Mouse (Mus musculus): ENCODE data around the gene Fermt3.
"Not testable (repeated sequence)": the region's sequence is repeated elsewhere in the genome, so short reads cannot be mapped to it uniquely, and the experiment has no call there.

The Fermt3 gene

DNA sequence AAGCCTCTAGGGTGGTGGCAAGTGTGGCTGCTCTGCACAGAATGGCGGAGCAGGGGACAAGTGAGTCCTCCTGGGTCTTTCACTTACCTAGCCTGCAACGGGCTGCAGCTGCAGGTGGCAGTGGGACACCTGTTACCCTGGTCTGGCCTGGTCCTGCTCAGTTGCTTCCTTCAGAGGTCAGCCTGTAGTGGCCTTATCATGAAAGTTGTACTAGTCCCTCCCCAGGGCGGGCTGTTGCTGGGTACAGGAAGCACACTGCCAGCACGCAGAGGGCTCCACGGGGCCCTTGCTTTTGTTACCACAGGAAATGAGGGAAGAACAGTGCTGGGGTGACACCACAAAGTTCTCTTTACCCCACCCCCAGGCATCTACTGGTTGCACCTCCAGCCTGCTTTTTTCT lies at the start of gene Fermt3:
Gene Fermt3 (minus strand): TSS at position 279 of the 400 bp plus-strand sequence.
- DNase-seq = no peak

DNA sequence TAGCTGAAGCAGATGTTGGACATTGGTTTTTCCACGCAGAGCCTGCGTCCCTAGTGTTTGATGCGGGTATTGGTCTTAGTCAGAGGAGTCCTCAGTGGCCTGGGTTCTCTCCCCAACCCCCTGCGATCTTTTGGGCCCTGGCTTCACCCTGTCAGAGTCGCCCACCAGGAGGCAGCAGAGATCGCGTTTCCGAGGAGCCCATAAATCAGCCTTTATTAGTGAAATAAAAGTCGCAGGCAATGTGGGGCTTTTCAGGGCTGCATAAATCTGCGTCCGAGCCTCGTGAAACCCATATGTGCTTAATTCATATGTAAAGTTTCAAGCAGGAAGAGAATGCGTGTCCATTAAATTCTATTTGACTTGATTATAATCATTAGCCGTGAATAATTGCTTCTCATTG lies 48.9 kb upstream of the Fermt3 start:
- peak; percentile 84 for DNase-seq

DNA sequence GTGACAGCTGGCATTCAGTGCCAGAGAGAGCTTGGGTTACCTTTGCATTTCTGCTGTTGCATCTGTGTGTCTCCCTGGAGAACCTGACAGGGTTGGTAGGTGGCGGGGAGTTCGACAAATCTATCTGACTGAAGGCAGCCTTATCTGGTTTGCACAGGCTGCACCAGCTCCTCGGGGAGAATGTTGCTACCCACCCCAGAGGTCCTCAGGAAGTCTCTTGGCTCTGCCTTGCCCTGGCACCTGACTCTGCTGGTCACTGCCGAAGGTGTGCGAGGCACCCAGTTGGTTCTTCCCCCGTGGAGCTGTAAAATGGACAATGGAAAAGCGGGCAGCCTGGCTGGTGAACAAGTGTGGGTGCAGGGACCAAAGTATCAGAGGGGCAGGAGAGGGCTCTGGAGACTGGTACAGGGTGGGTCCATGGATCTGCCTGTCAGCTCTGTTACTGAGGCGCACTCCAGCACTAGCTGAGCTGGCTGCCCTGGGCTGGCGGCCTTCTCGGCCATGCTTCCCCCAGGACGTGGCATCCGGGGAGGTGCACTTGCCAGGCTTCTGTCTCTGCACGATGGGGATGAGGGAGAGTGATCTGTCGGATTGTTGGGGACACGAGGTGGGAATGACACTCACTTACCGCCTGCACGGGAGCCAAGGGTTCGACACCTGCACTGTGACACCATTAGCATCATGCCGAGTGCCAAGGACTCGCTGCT lies 48.2 kb upstream of the Fermt3 start:
- DNase-seq = no peak

DNA sequence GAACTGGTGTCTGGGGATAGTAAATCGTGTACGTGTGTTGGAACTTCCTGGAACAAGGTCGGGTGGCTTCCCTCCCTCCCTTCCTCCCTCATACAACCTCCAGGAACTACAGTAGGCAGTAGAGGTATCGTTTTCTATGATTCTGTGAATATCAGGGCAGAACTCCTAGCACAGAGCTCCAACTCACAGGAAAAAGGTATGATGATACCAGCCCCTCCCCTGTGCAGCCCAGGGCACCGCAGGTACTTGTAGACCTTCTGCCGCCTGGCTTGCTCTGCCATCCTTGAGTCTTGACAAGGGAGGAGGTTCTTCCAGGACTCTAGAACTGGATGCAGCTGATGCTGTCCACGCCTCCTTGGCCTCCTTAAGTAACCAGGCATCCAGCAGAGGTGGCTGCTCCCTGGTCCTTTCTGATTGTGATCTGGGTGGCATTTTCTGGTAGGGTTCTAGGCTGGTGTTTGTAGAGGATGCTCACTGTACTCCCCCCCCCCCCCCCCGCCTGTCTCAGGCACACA lies 47.6 kb upstream of the Fermt3 start:
- DNase-seq = no peak

DNA sequence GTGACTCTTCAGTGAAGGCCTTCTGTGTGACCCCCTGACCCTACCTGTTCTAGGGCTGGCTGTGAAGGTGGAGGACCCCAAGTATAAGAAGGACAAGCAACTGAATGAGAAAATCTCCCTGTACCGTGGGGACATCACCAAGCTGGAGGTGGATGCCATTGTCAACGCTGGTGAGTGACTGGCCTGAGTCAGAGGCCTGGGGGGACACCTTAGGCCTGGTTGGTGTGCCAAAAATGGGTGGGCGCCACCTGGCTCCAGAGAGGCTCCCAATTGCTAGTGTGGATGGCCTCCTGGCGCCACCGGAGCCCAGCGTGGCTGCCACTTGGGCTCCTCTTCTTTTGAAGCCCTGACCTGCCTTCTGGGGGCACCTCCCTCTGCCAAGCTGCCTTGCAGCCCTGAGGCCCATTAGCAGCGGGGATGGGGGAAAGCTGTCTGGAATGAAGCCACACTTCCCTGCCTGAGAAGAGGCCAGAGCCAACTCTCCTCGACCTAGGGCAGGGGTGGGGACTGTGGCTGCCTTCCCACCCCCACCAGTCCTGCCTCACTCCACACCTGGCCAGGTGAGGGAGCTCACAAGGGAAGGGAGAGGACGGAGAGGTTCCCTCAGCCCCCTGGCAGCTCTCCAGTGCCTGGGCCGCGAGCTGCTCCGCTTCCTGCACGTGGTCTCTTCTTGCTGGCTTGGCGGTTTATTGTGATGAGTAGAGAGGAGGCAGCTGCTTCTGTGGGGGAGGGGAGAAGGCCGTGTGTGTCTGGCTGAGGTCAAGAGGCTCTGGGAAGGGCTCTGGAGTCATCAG lies 47.0 kb upstream of the Fermt3 start:
- peak; percentile 86 for DNase-seq

DNA sequence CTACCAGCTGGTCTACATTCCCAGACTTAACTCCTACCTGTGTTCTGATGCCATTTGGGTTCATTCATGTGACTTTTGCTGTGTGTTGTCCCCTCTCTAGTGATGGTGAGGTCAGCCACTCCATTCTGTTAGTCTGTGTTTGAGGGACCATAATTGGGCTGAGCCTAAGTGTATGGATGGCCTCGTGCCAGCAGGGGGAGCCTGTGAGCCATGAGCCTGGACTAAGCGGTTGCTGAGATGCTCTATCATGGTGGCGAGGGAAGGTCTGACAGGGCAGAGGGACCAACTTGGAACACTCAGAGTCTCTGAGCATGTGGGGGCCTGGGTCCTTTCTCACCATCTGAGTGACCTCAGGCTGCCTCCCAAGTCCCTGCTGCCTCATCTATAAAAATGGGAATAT lies 45.3 kb upstream of the Fermt3 start:
- DNase-seq = peak; percentile 87

DNA sequence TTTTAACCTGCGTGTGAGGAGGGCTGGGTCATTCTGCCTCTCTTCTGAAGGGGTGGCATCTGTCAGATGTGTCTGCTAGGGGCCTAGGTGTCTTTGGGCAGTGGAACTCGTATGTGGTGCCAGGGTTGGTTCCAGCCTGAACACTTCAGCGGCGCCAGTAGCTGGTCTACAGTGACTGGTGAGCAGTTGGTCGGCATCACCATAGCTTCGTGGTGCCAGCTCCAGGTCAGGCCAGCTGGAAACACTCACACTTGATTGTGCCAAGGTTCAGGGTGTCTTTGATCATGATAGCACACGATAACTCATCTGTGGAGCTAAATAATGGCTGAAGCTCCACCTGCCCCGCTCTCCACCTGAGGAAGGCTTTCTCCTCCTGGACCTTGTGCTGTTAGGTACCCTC lies 43.6 kb upstream of the Fermt3 start:
- no peak for DNase-seq

DNA sequence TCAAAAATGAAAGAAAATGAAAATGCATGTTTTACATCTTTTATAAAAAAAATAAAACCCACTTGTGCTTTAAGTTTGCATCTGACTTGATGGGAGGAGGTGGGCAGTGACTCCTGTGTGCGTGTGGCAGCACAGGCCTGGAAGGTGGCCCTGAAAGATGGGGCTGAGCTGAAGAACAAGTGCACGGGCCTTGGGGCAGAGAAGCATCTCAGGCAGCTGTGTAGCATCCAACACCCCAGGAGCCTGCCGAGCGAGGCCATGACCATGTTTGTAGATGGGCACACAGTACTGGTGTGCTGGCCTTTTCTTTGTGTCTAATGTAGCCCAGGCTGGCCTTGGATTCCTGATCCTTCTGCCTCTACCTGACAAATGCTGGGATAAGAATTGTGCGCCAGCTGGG lies 42.8 kb upstream of the Fermt3 start:
- no peak for DNase-seq

DNA sequence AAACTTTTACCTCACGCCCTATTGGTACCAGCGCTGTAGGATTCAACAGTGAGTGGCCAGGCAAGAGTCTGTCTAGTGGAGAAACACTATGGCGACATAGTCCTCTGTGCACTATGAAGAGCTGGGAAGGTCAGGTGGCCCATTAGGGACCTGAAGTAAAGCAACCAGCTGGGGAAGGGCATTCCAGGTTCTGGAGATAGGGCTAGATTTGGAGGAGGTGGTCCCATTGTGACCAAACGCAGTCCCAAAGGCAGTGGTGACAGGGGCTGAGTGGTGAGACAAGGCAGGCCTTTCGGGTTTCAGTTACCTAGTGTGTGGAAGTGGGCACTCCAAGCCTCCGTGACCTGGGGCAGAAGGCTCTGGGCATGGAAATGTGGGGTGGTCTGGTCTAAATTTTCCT lies 39.3 kb upstream of the Fermt3 start:
- DNase-seq = no peak

DNA sequence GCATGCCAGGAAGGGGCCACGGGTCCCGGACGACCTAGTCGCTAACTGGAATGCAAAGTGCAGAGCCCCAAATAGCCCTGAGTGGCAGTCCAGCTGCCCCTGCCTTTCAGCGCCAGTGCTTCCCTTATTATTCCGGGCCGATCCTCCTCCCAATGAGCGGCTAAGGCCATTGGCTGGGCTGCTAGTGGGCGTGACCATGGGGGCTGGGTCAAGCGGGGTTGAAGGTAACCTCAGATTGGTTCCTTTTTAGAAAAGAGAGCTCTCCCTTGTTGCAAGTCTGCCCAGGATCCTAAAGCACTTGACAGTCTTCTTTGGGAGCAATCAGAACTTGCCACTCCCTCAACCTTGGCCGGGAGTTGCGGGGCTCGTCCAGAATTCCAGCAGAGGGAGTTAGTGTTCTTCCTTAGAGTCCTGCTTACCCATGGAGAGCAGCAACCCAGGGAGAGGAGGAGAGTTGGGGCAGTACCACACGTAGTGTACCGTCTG lies 38.5 kb upstream of the Fermt3 start:
- peak; percentile 91 for DNase-seq

DNA sequence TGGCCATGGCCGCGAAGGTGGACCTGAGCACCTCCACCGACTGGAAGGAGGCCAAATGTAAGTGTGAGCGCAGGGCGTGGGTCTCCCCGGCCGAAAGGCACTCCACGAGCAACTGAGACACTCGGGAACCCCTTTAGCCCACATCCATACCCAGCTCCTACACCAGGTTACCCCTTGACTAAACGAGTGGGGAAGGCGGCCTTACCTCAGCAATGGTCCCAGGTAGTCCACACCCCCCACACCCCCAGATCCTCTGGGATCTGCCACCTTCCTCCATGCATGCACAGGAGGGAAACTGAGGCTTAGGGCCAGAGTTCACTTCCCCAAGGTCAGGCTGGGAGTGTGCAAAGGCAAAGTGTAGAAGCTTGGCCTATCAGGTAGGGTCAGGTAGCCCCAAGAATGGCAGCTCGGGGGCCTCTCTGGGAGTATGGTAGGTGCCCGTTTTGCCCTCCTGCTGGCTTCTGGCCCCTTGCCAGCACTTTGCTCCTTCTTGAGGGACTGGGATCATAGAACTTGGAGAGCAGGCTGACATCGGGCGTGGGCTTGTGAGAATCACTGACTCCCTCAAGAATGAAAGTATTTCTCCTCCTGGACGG lies 38.0 kb upstream of the Fermt3 start:
- no peak for DNase-seq

DNA sequence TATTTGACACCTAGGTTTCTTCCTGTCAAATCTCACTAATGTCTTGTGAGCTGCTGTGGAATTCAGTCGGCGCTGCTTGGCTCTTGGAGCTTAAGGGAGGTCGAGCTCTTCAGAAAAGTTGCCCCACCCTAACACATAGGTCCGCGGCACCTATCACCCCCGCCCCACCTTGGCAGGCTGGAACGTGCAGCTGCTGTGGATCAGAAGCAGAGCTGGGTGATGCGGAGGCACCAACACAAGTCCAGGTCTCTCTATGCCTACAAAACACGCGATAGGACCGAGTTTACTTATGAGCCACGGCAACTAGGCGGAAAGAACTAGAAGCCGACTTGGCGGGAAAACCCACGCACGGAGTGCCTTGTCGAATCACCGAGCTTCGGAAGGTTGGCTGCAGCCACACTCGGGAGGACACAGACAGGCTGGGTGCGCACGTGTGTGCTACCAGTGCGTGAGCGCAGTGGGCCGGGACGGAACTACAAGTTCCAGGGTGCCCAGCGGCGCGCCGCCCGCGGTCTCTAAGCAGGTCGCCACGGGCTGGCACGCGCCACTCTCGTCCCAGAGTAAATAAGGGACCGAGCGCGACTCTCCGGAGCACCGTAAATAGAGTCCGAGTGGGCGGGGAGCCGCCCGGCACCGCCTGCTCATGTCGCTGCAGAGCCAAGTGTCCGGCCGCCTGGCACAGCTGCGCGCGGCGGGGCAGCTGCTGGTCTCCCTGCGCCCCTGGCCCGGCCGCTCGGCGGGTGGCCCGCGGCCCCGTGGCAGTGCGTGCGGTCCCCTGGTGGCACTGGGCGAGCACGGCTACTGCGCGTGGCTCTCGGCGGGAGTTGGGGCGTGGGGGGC lies 37.2 kb upstream of the Fermt3 start, which contains the start of gene Macrod1:
Gene Macrod1 (plus strand): TSS at position 563 of the 840 bp plus-strand sequence.
- DNase-seq = peak; percentile 88

DNA sequence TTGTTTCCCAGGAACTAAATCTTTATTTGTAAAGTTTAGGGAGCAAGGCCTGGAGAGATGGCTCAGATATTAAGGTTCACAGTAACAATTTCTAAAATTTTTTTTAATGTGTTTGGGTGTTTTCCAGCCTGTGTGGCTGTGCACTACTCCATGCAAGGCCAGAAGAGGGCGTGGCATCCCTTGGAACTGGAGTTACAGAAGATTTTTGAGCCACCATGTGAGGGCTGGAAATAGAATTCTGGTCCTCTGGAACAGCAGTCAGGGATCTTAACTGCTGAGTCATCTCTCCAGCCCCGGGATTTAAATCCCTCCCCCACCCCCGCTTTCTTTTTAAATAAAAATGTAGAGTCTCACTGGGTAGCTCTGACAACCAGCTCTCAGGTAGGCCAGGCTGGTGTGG lies 35.9 kb upstream of the Fermt3 start:
- DNase-seq = no peak

DNA sequence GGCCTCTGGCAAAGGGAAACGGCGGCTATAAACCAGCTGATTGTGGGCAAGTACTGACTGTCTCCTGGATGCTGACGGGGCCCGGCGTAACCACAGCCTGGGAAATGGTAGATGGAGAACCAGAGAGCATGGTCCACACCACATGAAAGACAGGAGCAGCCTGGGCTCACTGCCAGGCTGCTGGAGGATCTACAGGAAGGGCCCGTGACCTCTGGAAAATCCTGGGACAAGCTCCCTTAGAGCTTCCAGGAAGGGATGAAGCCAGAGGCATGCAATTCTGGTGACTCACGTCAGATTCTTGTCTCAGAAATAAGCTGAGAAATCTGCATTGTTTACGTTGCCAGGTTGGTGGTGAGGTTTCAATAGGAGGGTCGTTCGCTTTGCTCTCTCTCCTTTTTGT lies 35.5 kb upstream of the Fermt3 start:
- DNase-seq = peak; percentile 68

DNA sequence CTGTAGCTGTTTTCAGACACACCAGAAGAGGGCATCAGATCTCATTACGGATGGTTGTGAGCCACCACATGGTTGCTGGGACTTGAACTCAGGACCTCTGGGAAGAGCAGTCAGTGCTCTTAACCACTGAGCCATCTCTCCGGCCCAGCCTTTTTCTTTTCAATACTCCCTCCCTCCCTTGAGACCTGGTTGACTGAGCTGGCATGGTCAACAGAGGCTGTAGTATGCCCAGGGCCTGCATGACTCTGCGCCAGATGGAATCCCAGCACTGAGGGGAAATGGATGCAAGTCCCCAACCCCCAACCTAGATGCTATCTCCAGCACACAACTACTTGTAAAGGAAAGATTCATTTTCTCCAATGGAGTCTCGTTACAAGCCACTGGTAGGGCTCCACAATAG lies 34.1 kb upstream of the Fermt3 start:
- not testable (repeated sequence) for DNase-seq

DNA sequence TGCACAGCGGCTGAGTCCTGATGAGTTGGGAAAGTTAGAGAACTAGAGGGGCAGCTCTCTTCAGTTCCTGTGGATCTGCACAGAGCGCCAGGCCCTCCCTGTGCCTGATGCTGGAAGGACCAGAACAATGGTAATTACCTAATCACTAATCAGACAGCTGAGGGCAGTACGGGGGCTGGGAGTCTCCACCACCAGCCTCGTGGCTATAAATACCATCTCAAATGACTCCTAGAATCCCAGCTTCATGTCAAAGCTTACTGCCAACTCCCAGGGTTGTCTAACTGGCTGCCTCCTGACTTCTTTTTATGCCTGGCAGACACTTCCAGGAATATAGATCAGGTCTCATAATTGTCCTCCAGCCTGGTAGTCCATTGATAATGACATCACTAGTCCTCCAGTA lies 25.4 kb upstream of the Fermt3 start:
- DNase-seq = no peak

DNA sequence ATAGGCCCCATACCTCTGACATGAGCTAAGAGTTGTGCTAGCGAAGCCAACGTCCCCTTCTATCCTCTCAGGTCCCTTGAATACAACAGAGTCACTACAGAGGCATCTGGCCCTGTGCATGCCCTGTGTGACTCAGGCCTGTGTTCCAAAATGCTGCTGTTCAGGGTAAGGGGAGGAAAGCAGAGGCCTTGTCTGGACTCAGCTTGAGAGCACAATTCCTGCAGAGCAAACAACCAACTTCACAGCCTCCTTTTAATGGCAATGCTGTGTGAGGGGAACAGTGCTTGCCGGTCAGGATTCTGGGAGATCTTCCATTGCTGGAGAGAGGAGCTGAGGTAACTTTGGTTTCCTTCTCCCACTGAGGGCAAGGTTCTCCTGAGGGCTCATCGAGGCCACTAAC lies 25.0 kb upstream of the Fermt3 start:
- DNase-seq = no peak

DNA sequence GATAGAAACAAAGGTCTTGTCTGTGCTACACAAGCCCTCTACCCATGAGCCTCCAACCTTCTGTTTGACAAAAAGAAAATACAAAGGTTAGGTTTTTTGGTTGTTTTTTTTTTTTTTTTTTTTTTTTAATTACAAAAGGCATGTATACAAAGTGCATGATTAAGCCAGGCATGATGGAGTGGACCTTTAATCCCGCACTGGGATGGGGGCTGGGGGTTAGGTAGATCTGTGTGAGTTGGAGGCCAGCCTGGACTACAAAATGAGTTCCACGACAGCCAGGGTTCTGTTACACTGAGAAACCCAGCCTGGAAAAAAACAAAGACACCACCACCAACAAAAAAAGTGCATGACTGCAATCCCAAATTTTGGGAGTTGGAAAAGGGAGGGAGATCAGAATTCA lies 21.9 kb upstream of the Fermt3 start:
- no peak for DNase-seq

DNA sequence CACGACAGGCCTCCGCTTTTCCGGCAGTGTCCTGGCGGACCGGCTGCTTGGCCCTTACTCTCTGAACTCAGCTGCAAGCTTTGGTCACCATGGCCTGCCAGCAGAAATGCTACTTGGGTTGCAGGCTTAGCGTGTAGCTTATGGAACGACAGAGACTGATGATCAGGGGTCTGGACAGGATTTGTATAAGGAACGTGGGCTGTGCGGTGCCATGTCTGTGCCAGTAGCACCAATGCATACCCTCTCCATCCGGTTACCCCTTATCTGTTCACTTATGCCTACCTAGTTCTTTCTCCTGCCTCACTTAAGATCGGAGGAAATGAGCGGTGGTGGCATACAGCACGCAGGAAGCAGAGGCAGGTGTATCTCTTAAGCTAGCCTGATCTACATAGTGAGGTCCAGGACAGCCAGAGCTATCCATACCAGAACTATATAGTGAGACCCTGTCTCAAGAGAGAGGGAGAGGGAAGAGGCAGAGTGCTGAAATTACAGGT lies 21.4 kb upstream of the Fermt3 start:
- peak; percentile 22 for DNase-seq

DNA sequence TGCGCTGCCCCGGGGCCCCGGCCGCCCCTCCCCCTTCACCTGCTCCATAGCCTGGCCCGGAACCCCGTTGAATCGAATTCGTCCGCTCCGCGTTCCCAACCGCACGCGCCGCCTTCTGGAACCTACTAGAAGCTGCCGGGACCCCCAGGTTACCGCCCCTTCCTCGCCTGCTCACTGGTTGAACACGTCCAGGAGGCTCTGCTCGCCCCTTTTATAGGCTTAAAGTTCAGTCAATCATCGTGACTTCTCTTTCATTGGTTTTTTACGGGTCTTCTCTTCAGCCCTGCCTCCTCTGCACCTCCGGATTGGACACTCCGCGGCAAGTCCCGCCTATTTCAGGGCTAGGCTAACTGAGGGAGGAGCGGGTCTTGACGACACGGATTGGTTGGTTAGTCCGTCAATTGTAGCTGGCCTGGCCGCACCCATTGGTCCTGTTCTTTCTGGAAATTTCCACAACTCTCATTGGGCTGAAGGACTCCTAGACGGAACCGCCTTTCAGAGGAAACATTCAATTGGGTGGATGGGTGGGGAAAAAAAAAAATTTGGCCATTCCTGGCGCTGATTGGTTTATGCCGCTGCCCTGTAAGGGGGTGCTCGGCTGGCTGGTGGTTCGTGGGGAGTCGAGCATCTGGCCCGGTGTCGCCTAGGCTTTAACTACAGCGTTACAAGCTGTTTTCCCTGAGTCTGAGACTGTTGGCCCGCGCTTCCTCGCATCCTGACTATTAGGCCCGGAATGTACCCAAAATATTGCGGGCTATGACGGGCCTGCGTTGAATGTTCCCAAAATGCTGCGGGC lies 20.8 kb upstream of the Fermt3 start, which contains the start of gene Stip1:
Gene Stip1 (minus strand): TSS at position 127 of the 796 bp plus-strand sequence.
- DNase-seq = peak; percentile 99

DNA sequence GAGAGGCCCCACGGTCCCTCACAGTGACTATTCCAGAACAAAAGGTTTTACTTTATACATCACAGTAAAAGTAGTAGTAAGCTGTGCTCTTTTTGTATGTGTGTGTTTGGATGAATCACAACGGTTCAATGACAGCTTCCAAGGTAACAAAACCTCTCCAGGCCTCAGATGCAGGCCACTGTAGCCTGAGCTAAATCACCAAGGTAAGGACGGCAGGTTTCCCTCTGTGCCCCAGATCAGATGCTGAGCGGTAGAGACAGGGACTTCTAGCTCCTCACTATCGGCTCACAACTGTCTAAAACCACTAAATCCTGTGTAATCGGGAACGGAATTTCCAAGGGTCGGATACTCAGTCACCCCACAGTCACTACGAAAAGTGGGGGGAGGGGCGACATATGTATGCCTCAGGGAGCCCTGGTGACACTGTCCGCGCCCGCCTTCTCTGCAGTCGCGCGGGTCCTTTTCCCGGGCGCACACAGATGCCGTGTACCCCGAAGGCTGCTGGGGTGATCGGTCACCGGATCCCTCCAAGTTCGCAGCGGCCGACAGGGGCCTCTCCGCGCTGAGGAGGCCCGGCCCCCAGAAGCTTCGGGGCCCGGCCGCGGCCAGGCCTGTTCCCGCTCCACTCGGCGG lies 19.9 kb upstream of the Fermt3 start:
- peak; percentile 66 for DNase-seq
